Mouse (Mus musculus): ENCODE results near the gene Sys1.

Gene Sys1

DNA sequence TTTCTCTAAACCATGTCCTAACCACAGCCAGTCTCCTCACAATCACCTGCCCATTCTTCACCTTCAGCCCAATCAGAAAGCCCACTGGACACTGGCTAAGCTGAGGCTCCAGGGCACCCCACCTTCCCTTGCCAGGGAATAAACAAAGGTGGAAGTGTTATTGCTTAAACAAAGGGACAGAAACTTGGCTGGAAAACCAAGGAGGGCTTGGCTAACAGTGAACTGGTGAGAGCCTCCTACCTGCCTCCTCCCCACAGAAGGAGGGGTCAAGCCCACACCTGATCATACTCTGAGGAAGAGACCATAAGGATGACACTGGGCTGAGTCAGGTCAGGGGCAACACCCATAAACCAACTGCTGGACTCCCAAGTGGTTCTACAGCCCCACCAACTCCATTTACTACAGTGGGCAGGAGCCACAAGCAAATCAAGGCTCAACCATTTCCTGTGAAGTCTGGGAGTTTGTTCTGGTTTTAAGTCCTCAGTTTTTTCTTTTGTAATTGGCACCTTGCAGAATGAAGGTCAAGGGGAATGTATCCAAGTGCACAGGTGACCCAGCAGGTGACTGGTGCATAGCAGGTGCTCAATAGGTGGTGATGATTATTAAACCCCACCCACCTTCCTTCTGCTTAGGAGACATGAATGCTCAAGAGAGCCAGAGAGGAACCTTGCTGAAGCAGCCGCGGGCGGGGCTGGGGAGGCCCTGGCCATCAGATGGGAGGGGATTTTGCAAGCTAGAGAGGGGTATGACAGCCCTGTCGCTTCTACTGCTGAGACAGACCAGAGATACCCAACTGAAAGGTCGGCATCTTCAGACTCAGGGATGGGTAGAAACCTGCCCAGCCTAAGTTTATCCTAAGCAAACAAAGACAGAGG lies 21.3 kb upstream of the Sys1 start:
- DNase-seq, result peak; percentile 69

DNA sequence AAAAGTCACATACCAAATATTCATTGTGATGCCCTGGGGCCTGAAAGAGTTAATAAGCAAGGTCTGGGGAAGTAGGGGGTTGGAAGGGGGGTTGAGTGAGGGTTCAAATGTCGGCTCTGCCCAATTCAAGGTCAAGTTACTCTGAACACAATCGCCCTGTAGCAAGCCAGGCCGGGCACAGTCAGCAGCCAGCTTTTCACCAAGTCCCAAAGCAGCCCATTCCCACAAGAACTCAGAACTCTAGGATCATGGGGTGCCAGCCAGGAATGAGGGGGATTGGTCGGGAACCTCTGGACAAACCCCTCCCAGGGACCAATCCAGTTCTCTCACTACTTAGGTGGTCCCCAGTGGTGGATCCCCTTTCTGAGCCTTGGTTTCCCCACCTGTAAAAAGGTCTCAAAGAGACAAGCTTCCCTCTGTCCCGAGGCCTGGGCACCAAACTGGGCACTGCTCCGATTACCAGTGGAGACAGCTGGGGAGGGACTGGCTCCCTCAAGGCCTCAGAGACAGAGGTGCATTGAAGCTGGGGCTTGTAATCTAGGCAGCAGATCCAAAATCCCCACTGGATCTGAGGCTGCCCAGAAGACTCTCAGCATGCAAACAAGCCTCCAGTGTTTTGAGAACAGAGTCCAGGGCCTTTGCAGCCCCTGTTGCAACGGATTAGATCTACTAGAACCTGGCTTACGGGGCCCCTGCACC lies 20.4 kb upstream of the Sys1 start:
- DNase-seq, result peak; percentile 53

DNA sequence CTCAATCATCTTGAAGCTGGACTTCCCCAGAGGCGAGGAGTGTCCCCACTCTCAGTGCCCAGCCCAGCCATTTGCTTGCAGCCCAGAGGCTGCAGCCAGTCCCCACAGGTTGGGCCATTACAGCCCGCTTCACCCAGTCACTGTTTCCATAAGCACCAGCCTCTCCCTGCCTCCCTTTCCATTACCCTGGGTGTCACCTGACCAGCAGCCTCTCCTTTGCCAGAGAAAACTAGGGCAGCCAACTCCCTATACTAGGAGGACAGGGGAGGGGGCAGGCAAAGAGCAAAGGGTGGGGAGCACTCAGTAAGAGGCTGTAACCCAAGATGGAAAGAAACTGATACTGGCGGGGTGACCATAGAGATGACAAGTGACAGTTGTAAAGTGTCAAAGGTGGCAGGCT lies 19.8 kb upstream of the Sys1 start:
- peak; percentile 86 for DNase-seq

DNA sequence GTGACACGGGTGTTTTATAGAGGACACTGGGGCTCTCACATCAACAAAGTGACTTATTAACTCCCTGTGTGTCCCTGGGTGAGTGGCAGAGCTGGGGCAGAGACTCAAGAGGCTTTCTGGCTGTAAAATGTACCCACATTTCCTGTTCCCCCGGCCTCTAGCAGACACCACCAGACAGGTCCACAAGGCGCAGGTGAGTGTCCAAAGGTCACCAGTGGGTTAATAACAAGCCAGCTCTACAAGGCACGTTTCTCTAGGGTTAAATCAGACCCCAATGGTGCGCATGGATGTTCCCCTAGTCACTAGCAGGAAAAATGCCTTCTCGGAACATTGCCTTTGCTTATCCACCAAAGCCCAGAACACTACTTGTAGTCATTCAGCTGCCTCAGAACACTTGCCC lies 19.1 kb upstream of the Sys1 start:
- DNase-seq, result peak; percentile 92

DNA sequence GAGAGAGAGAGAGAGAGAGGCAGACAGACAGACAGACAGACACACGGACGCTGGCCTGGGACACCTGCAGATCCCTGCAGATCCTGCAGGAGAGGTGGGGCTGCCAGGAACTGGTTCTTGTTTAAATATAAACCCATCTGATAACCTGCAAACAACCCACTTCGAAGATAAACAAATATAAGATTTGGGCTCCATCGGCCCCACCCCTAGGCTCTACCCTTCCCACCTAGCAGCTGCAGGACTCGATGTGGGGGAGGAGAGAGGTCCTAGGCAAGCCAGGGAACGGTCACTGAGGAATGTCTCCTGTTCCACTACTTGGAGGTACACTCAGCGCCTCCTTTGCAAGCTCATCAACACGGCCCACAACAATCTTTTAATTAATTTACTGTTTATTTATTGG lies 18.5 kb upstream of the Sys1 start:
- peak; percentile 49 for DNase-seq

DNA sequence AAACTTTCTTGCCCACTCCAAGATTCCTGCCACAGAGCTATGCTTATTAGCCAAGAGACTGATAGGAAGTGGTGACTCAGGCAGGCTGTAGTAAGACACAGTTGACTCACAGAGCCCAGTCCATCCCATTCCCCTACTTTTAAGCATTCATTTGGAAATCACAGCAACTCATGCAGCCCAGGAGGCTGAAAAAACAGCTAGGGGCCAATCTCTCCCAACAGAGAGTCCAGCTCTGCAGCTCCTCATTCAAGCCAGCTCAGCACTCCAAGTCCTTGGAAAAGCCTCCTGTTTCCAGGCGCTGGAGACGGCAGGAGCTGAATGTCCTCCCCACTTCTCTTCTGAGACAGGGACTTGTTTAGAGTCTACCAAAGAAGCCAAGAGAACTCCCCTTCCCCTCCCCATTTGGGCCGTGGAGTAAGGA lies 17.8 kb upstream of the Sys1 start:
- peak; percentile 43 for DNase-seq

DNA sequence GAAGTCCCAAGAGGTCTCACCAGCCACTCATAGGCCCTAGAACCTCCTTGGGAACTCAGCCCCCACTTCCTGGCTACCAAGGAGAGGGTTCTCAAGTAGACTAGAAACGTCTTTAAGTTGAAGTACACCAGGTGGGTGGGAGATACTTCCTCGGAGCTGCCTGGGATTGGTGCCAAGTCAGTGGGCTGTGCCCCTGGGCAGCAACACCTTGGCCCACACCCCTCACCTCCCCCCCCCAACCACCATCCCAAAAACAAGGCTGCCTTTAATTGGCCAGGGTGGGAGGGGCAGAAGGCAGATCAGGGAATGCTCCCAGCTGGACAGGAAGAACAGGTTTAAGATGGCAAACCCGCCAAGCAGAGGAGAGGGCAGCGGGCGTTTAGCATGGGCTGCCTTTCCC lies 16.4 kb upstream of the Sys1 start:
- DNase-seq, result peak; percentile 52

DNA sequence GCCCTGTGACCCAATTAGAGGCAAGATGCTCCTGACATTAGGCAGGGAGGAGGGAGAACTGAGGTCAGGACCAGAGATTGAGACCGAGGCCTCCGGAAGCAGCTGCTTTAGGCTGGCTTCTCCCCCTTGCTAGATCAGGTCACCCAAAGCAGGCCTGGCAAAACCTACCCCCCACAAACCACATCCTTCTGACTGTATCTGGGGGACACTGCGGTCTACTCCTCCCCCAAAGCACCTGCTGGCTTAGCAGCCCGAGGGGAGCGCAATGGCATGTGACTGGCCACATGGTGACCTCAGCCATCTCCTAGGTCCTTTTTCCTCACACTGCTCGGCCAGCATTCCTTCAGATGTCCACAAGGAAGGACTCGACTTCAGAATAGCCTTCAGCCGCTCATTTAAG lies 15.6 kb upstream of the Sys1 start:
- DNase-seq, result peak; percentile 70

DNA sequence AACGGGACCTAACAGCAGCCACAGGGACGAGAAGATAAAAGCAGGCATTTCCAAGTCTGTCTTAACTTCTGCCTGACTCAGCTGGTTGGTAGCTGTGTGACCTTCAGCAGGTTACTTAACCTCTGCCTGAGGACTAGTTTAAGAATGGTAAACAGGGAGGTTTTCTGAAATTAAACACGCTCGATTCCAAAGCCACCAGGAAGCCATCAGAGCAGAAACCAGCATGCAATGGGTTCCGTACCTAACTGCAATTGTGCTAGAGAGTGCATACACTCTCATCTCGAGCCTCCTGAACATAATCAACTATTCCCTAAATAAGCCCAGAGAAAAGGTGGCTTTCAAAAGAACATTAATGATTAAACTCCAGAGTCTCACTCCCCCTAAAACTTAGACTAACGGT lies 15.0 kb upstream of the Sys1 start:
- peak; percentile 46 for DNase-seq

DNA sequence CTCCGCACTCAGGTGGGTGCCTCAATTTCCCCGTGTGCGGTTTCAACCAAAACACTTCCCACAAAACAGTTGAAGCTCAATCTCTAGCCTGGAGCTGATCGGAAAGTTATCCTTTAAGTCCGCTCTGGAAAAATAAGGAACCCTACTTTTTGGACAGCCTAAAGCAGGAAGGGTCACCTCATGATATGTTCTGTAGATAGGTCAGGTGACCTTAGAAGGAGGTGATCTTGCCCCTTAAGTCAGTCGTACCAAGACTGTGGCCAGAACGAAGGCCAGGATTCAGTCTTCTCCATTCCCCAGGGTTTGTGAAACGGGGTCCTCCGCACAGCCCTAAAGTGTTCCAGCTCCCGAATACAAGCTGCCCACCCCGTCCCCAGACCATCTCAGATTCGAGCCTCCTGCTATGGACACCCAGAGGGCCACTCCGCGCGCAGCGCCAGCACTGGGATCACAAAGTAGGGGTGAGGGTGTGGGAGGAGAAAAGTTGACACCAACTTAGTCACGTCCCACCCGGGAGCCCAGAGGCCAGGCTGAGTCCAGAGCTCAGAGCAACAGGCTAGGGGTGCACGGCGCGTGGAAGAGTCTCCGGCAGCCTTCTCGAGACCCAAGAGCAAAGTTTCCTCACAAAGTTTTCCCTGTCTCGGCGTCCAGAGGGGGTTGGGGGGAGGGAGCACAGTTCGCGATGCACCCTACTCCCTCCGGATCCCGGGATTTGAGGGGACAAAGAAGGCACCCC lies 14.3 kb upstream of the Sys1 start:
- peak; percentile 57 for DNase-seq

DNA sequence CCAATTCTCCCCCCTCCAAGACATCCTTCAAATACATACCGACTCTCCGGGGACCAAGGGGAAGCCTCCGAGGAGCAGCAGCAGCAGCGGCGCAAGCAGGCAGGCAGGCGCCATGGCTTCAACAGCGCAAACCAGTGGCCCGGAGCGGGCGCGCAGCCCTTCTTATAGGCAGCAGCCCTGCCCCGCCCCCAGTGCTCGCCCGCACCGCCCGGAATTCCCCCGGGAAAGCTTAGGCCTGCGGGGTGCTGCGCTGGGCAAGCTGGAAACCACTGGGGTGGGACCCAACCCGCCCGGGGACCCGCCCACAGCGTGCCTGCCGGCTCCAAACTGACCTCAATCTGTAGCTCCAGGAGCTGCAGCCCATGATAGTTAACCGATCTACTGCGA lies 13.7 kb upstream of the Sys1 start:
- peak; percentile 94 for DNase-seq

DNA sequence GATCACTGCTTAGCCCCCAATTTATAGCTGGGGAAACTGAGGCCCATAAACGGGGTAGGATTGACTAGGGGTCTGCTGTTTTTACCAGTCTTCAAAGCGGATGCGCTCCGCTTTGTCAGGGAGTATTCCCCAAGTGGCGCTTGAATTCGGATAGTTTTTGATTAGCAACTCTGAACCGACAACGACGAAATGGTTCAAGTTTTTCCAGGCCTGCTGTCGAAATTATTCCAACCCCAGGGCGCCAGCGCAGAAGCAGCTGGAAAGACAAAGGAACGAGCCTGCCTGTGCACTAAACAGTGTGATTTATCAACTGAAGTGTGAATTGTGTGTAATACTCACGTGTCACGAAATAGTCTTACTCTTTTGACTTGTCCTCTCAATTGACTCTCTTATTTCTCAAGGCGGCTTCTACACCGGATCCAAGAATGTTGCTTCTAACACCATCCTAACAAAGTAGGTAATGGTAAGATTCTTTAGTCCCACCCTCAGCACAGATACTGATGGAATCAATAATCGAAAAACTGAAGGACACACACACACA lies 13.2 kb upstream of the Sys1 start, which contains the start of gene Sdc4:
Gene Sdc4, minus strand, starts transcription at position 428 of the 541 bp plus-strand sequence.
- DNase-seq, result no peak

DNA sequence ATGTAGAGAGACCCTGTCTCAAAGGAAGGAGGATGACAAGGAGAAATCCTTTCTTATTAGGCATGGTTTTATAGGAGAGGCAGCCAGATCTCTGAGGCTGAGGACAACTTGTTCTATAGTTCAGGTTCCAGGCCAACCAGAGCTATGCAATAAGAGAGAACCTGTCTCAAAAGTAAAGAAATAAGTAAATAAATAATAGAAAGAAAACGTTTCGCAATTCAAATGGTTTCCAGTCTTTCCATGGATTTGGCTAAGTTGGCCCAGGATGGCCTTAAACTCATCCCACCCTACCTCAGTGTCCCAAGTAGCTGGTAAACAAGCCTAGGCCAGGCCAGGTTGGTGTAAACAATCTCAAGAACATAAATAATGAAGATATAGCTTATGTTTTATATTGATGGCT lies 12.1 kb upstream of the Sys1 start:
- DNase-seq, result no peak

DNA sequence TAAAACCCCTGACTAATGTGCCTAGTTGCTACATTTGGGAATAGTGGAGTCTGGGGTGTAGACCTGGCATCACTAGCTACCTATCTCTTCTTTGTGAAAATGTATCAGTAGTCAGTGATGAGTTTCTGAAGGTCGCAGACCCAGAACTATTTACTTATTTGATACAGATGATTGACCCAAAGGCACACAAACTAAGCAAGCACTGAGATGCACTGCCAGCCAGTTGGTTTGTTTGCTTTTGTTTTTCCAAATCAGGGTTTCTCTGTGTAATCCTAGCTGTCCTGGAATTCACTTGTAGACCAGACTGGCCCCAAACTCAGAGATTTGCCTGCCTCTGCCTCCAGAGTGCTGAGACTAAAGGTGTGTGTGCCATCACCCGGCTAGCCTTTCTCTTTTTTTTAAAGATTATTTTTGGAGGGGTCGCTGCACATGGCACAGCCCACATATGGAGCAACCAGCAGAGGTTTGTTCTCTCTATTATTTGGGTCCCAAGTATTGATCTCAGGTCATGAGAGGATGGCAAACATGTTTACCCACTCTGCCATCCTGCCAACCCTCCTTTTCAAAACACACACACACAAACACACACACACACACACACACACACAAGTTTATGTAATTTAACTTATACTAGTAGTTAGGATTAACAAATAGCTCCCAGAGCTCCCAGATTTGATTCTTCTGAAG lies 11.2 kb upstream of the Sys1 start:
- DNase-seq, result no peak

DNA sequence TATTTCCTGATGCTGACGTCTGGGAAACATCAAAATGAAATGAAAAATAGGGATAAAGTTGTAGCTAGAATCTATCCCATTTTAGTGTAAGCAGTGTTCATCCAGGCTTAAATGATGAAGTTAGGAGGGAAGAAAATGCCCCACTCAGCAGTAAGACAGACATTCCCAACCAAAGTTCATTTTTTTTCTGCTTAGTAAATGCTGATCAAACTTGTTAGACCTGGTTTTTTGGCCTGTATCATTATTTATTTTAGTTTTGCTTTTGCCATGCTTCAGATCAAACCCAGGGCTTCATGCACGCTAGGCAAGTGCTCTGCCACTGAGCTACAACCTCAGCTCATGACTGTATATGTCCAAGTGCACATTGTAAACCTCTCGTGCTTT lies 10.7 kb upstream of the Sys1 start:
- peak; percentile 56 for DNase-seq

DNA sequence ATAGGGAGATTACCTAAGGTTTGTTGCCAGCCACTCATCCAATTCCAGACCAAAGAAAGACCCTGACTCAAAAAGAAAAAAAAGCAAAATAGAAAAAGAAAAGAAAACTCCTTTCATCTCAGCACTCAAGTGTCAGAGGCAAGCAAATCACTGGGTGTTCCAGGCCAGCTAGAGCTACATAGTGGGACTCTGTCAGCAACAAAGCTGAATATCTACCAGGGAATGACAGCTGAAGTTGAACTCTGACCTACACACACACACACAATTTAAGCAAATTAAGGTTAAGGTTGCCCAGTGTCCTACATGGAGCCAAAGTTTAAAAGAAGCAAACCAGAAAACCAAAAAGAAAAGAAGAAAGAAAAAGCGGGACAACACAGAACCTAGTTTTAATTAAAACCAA lies 8.6 kb upstream of the Sys1 start:
- peak; percentile 60 for DNase-seq

DNA sequence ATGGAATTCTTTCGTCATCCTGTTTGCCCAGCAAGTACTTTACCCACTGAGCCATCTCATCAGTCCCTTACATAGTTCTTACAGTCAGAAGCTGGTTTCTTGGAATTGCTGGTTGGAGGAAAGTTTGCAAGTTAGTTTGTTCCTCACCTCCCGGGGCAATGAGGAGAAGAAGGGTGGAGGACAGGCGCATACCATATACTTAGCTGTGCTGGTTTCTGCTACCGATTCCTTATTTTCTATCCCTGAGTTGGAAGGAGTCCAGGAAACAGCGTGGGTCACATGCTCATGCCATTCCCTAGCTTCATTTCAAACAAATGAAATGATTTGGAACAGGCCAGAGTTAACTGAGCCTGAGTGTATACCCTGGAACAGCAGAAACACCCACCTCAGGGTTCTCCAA lies 7.8 kb upstream of the Sys1 start:
- DNase-seq, result peak; percentile 19

DNA sequence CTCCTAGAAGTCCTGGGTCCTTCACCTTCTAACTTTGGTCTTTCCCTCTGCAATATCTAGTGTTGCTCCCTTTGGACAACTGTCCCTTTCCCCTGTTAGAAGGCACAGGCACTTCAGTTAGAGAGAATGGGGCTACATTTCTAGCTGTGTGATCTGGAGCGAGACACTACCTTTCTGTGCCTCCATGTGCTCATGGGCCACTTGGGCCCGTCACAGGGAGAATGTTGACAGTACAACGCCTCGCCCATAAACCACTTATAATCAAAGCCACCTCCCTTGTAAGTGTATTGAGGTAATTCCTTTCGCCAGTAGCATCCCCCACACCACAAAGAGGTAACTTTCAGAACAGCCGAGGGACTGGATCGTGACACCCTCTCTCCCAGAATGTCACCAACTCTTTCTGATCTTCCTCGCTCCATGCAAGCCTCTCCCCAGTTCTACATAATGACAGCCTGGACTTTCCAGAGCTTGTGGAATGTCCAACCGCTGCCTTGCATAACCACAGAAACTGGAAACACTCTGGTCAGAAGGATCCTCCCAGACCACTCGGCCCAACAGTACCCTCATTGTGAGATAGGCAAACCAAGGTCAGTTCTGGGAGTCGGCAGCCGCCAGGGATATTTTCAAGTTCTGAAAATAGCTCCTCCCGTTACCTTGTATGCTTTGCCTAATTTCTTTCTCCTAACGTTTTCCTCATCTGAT lies 7.3 kb upstream of the Sys1 start:
- no peak for DNase-seq

DNA sequence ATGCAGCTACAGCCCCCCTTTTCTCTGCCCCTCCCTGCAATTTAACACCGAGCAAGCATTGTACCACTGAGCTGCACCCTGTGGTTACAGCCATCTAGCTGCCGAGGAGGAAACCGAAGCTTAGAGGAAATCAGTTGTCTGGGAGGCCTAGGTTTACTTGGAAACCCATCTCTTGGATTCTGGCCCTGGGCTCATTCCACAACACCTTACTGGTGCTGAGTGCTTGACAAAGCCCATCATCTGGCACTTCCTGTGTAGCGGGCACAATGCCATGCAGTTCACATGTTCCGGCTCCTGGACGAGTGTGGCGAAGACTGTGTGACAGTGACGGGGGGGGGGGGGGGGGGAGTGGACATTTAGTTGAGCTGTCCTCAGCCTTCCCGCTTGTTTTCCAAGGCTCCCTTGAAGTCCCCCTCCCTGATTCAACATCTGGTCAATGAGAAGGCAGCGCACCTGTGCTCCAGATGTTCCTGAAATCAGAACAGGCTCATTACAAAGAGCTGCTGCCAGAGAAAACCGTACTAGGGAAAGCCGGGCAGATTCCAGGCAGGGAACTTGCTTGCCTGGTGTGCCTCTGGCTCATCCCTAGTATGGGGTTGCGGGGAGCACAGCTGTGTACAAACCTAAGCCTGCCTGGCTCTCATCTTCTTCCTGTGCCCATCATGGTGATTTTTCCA lies 4.6 kb upstream of the Sys1 start:
- DNase-seq, result no peak

DNA sequence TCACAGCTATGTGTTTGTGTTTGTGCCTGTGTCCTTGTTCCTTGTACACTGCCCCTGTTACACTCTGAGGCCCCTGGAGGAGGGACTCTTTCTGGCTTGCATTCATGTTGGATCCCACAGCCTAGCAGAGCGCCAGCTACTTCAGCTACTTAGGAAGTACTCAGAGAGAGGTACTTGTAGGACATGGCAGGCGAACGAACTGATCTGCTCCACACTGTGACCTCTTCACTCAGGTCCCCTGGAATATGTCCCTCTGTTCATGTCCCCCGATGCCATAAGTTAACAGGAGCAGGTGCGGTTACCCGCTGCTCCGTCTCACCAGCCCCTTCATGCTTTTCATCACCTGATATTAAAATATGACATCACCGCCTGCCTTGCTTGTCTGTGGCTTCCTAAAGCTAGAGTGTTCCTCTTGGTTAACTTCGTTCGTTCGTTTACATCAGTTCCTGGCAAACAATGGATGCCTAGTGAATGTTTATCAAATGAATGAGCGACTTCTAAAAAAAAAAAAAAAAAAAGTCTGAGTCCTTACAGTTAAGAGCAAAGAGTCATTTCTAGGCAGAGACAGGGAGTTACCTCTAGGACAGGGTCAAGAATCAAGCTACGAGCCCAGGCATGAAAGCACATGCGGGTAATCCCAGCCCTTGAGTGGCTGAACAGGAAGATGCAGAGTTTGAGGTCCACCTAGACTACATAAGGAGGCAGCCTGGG lies 3.6 kb upstream of the Sys1 start:
- peak; percentile 66 for DNase-seq
